Comparison of ENCODE assay signal across 8 mouse cellular contexts in genomic region chr14:55760156-55760555, GRCm38 (mm10). TPM values are rescaled to one million over a fixed set of nuclear protein-coding genes. Genes with fewer than 3 reads are reported as not detected.
DNase-seq lines count a peak whose midpoint lies in the region; ATAC-seq lines count a peak whose summit lies in the region.
"Not testable (repeated sequence)": the region's sequence is repeated elsewhere in the genome, so short reads cannot be mapped to it uniquely, and the experiment has no call there.

No protein-coding gene starts in this region.

- peak; percentile 9; the same call in 1 of the 2 replicates for ATAC-seq in intestine, embryonic 14.5 days (replicated peaks; ENCODE audit: low FRiP score, low TSS enrichment, low read depth)
- ATAC-seq in megakaryocyte progenitor cell, adult 5-6 weeks (replicated peaks; ENCODE audit: poor library complexity) = 0 out of 2 replicates have a peak, but pooled peaks have one; percentile 15

- not testable (repeated sequence) for H3K9me3 ChIP-seq in intestine, embryonic 14.5 days (ENCODE audit: control insufficient read depth, low read length)

- not testable (repeated sequence) for H3K9ac ChIP-seq in intestine, embryonic 14.5 days (ENCODE audit: low read length)

- H3K36me3 ChIP-seq in intestine, embryonic 14.5 days (ENCODE audit: control insufficient read depth, insufficient read depth, low read length) = peaks cover 12% of the 10 kb centered on the region

- WGBS in intestine, embryonic 14.5 days = 2% methylated on average over 5 of the region's 6 CpGs

- H3K4me2 ChIP-seq in intestine, embryonic 14.5 days (ENCODE audit: low read length) = peak overlapping the region; percentile 44

- peak overlapping the region; percentile 21; the same call in 1 of the 2 replicates for H3K4me3 ChIP-seq in intestine, embryonic 14.5 days (ENCODE audit: low read depth, low read length)

- peak; percentile 72 for DNase-seq in adipocyte (ENCODE audit: low spot score)
- peak; percentile 91 for DNase-seq in embryo, embryonic 10.5 days (ENCODE audit: low spot score)
- DNase-seq in gastrocnemius, postnatal 25 days = peak; percentile 57
- peak; percentile 96 for DNase-seq in intestine, embryonic 14.5 days (ENCODE audit: low spot score)
- DNase-seq in left cerebral cortex, adult 8-10 months (ENCODE audit: low spot score in 2 of 2) = peak; percentile 62 to 74
- peak; percentile 87 for DNase-seq in right cerebral cortex, postnatal 10 days (ENCODE audit: low spot score in 2 of 2)
- peak; percentile 57 for DNase-seq in urinary bladder, postnatal 10 days (ENCODE audit: low spot score)

- not testable (repeated sequence) for H3K27ac ChIP-seq in intestine, embryonic 14.5 days (ENCODE audit: low read depth)

- H3K27me3 ChIP-seq in intestine, embryonic 14.5 days (replicated peaks; ENCODE audit: control insufficient read depth, insufficient read depth, low read length) = not testable (repeated sequence)

- H3K4me1 ChIP-seq in intestine, embryonic 14.5 days (replicated peaks; ENCODE audit: control insufficient read depth, insufficient read depth, low read length) = not testable (repeated sequence)

RNA-seq across cellular contexts. Expression of gene Ltb4r2, which starts 1.1 kb away (rescaled TPM):
- total RNA-seq in gastrocnemius, postnatal 25 days (2021) = under 1 TPM in 1 of 2 experiments, not detected in 1; 0.10 TPM
- polyA plus RNA-seq in intestine, embryonic 14.5 days (2014; fragmentation: Nextera tagmentation; extraction: Ambion mirVana) = 0.08 and 0.65 TPM in 2 replicates
- under 1 TPM; 0.21 to 0.28 (median 0.25) TPM for total RNA-seq in left cerebral cortex, adult 8-10 months (2022)
- total RNA-seq in megakaryocyte progenitor cell, adult 5-6 weeks (2015) = 0.39 and 0.44 TPM in 2 replicates
- 0.47 and 0.62 TPM in 2 replicates for total RNA-seq in megakaryocyte progenitor cell, adult 5-6 weeks (2017)

RNA-seq across cellular contexts. Expression of gene Cideb, which starts 1.9 kb away (rescaled TPM):
- not detected for total RNA-seq in gastrocnemius, postnatal 25 days (2021)
- polyA plus RNA-seq in intestine, embryonic 14.5 days (2014; fragmentation: Nextera tagmentation; extraction: Ambion mirVana) = 5.4 and 8.1 TPM in 2 replicates
- total RNA-seq in left cerebral cortex, adult 8-10 months (2022) = 1 to 10 TPM; 1.5 to 3.1 (median 2.4) TPM
- total RNA-seq in megakaryocyte progenitor cell, adult 5-6 weeks (2015) = 0.20 and 0.77 TPM in 2 replicates
- total RNA-seq in megakaryocyte progenitor cell, adult 5-6 weeks (2017) = 0.51 TPM in 1 of 2 replicates, not detected in the other

RNA-seq across cellular contexts. Expression of gene Ltb4r1, which starts 5.6 kb away (rescaled TPM):
- total RNA-seq in gastrocnemius, postnatal 25 days (2021) = not detected
- polyA plus RNA-seq in intestine, embryonic 14.5 days (2014; fragmentation: Nextera tagmentation; extraction: Ambion mirVana) = 0.30 and 0.38 TPM in 2 replicates
- total RNA-seq in left cerebral cortex, adult 8-10 months (2022) = under 1 TPM in 3 of 4 experiments, not detected in 1; 0.26 to 0.65 (median 0.53) TPM
- 18.5 and 19.9 TPM in 2 replicates for total RNA-seq in megakaryocyte progenitor cell, adult 5-6 weeks (2015)
- 31.4 and 42.4 TPM in 2 replicates for total RNA-seq in megakaryocyte progenitor cell, adult 5-6 weeks (2017)

RNA-seq across cellular contexts. Expression of gene Nop9, which starts 14.7 kb away (rescaled TPM):
- 10 to 100 TPM; 11.3 to 12.0 TPM for total RNA-seq in gastrocnemius, postnatal 25 days (2021)
- polyA plus RNA-seq in intestine, embryonic 14.5 days (2014; fragmentation: Nextera tagmentation; extraction: Ambion mirVana) = 42.8 and 45.0 TPM in 2 replicates
- 10 to 100 TPM in 3 of 4 experiments, 1 to 10 TPM in 1; 9.7 to 11.8 (median 11.0) TPM for total RNA-seq in left cerebral cortex, adult 8-10 months (2022)
- total RNA-seq in megakaryocyte progenitor cell, adult 5-6 weeks (2015) = 25.6 and 26.5 TPM in 2 replicates
- 27.8 and 32.2 TPM in 2 replicates for total RNA-seq in megakaryocyte progenitor cell, adult 5-6 weeks (2017)

RNA-seq across cellular contexts. Expression of gene Dhrs1, which starts 14.7 kb away (rescaled TPM):
- total RNA-seq in gastrocnemius, postnatal 25 days (2021) = 10 to 100 TPM; 29.4 to 32.7 TPM
- polyA plus RNA-seq in intestine, embryonic 14.5 days (2014; fragmentation: Nextera tagmentation; extraction: Ambion mirVana) = 81.9 and 84.3 TPM in 2 replicates
- total RNA-seq in left cerebral cortex, adult 8-10 months (2022) = 100 to 1,000 TPM in 2 of 4 experiments, 10 to 100 TPM in 2; 86.1 to 119 (median 97.8) TPM
- 45.7 and 50.9 TPM in 2 replicates for total RNA-seq in megakaryocyte progenitor cell, adult 5-6 weeks (2015)
- total RNA-seq in megakaryocyte progenitor cell, adult 5-6 weeks (2017) = 11.5 and 30.2 TPM in 2 replicates

Comparison
In these comparisons a context has a peak if more than half of its experiments do, and no peak if none do; other contexts are left out.
1. RNA of gene Ltb4r1, which starts 5.6 kb away (total RNA-seq): 18.5 to 42.4 TPM in megakaryocyte progenitor cell, adult 5-6 weeks; 0.26 to 0.65 TPM in left cerebral cortex, adult 8-10 months and not detected in gastrocnemius, postnatal 25 days; every median in the first group is over 10 times any median in the second.
2. Peak in every context shown above with its lines, with median percentiles within 50 percentile points of each other: DNase-seq.